Mouse (Mus musculus) MEL (cell line): ENCODE measurements at regions not wholly inside any gene's neighbourhood (a gene's known extent, or its start where the extent isn't known, plus 50 kb on each side); places are given as distances from the start of the nearest gene placed in this dataset.
A peak's percentile ranks its signal among the peaks of the same experiment; 100 is the strongest.

Experiments
- DNase-seq: peaks from one replicate; pipeline ENCODE4 v3.0.0; 2011; ENCODE audit warnings: low read depth, low spot score
- H3K27ac ChIP-seq: 2 replicates; pipeline ENCODE4 v1.5.1; 2012; ENCODE audit warnings: low read depth, mild to moderate bottlenecking, control low read depth, low read length, moderate library complexity; ENCODE audit not compliant: control insufficient read depth
- H3K27me3 ChIP-seq, 2 experiments: fragments of 150-350 bp in 1 of 2; sonication (generic) in 1 of 2; 2 replicates each; pipeline ENCODE4 v1.6.1; 2012; ENCODE audit warnings: low read length in 2 of 2, mild to moderate bottlenecking in 2 of 2, improper control_type of control experiment in 1 of 2, moderate library complexity in 1 of 2; ENCODE audit not compliant: insufficient read depth in 2 of 2, control insufficient read depth in 1 of 2
- H3K36me3 ChIP-seq, 2 experiments: 2 replicates each; pipeline ENCODE4 v1.6.1; 2012 to 2014; ENCODE audit warnings: low read length in 2 of 2, improper control_type of control experiment in 1 of 2, inconsistent platforms in 1 of 2, mild to moderate bottlenecking in 1 of 2; ENCODE audit not compliant: insufficient read depth in 2 of 2, control insufficient read depth in 1 of 2
- H3K4me1 ChIP-seq, 2 experiments: fragments of 150-350 bp in 1 of 2; sonication (generic) in 1 of 2; 2 replicates each; pipeline ENCODE4 v1.6.1; 2012; ENCODE audit warnings: low read length in 2 of 2, improper control_type of control experiment in 1 of 2, mild to moderate bottlenecking in 1 of 2; ENCODE audit not compliant: insufficient read depth in 2 of 2, control insufficient read depth in 1 of 2
- H3K4me3 ChIP-seq, 2 experiments: fragments of 150-350 bp in 1 of 2; sonication (generic) in 1 of 2; 2 replicates each; pipeline ENCODE4 v1.5.1; 2012; ENCODE audit warnings: low read depth in 2 of 2, low read length in 2 of 2, mild to moderate bottlenecking in 2 of 2, moderate library complexity in 2 of 2, control low read depth in 1 of 2, improper control_type of control experiment in 1 of 2; ENCODE audit not compliant: control insufficient read depth in 1 of 2, insufficient read depth in 1 of 2
- H3K79me2 ChIP-seq: 2 replicates; pipeline ENCODE4 v1.6.1; 2012; ENCODE audit warnings: mild to moderate bottlenecking, low read length, moderate library complexity; ENCODE audit not compliant: control insufficient read depth, poor library complexity, insufficient read depth
- H3K9ac ChIP-seq: 2 replicates; pipeline ENCODE4 v1.6.1; 2012; ENCODE audit warnings: low read depth, mild to moderate bottlenecking, control low read depth, low read length, moderate library complexity; ENCODE audit not compliant: control insufficient read depth, poor library complexity, severe bottlenecking
- H3K9me3 ChIP-seq: fragments of 150-350 bp; sonication (generic); replicated peaks from 2 replicates; pipeline ENCODE4 v1.6.1; 2012; ENCODE audit warnings: mild to moderate bottlenecking, low read length, improper control_type of control experiment, moderate library complexity; ENCODE audit not compliant: insufficient read depth
- CTCF ChIP-seq, 3 experiments: IDR thresholded peaks in 2 of 3; conservative IDR thresholded peaks in 1 of 3; 2 replicates each; pipeline ENCODE4 v1.5.1; 2011 to 2012; ENCODE audit warnings: low read length in 3 of 3, low read depth in 2 of 3, mild to moderate bottlenecking in 2 of 3, improper control_type of control experiment in 1 of 3, inconsistent platforms in 1 of 3, mixed read lengths in 1 of 3, moderate library complexity in 1 of 3; ENCODE audit not compliant: control insufficient read depth in 1 of 3, insufficient read depth in 1 of 3, poor library complexity in 1 of 3, severe bottlenecking in 1 of 3
- EP300 ChIP-seq, 2 experiments: IDR thresholded peaks; 2 replicates each; pipeline ENCODE4 v1.6.1; 2011; ENCODE audit warnings: improper control_type of control experiment in 2 of 2, low read length in 2 of 2, low read depth in 1 of 2, mild to moderate bottlenecking in 1 of 2
- ETS1 ChIP-seq: IDR thresholded peaks from 2 replicates; pipeline ENCODE4 v1.6.1; 2012; ENCODE audit warnings: low read depth, mild to moderate bottlenecking, inconsistent platforms, low read length, improper control_type of control experiment, moderate library complexity
- GABPA ChIP-seq: IDR thresholded peaks from 2 replicates; pipeline ENCODE4 v1.6.1; 2012; ENCODE audit warnings: low read depth, mild to moderate bottlenecking, inconsistent platforms, low read length, improper control_type of control experiment, moderate library complexity
- KAT2A ChIP-seq: conservative IDR thresholded peaks from 2 replicates; pipeline ENCODE4 v1.6.1; 2012; ENCODE audit warnings: low read depth, low read length, improper control_type of control experiment, inconsistent platforms
- MAX ChIP-seq: IDR thresholded peaks from 2 replicates; pipeline ENCODE4 v1.6.1; 2011; ENCODE audit warnings: low read length, improper control_type of control experiment
- MXI1 ChIP-seq: IDR thresholded peaks from 2 replicates; pipeline ENCODE4 v1.6.1; 2011; ENCODE audit warnings: mild to moderate bottlenecking, low read depth, low read length, improper control_type of control experiment
- RAD21 ChIP-seq: IDR thresholded peaks from 2 replicates; pipeline ENCODE4 v1.6.1; 2011; ENCODE audit warnings: mild to moderate bottlenecking, low read depth, low read length, improper control_type of control experiment
- SMC3 ChIP-seq: IDR thresholded peaks from 2 replicates; pipeline ENCODE4 v1.6.1; 2011; ENCODE audit warnings: low read depth, low read length, improper control_type of control experiment
- TBP ChIP-seq: IDR thresholded peaks from 2 replicates; pipeline ENCODE4 v1.8.0; 2011; ENCODE audit warnings: low read depth, low read length, improper control_type of control experiment
- UBTF ChIP-seq: IDR thresholded peaks from 2 replicates; pipeline ENCODE4 v1.6.1; 2012; ENCODE audit warnings: low read depth, mild to moderate bottlenecking, inconsistent platforms, low read length, improper control_type of control experiment, moderate library complexity, borderline replicate concordance; ENCODE audit not compliant: insufficient read depth
- USF1 ChIP-seq: IDR thresholded peaks from 2 replicates; pipeline ENCODE4 v1.6.1; 2014; ENCODE audit warnings: low read depth, mild to moderate bottlenecking, inconsistent platforms, low read length, improper control_type of control experiment, moderate library complexity
- ZC3H11A ChIP-seq: IDR thresholded peaks from 2 replicates; pipeline ENCODE4 v1.6.1; 2012; ENCODE audit warnings: low read depth, mild to moderate bottlenecking, inconsistent platforms, low read length, improper control_type of control experiment
- ZMIZ1 ChIP-seq: IDR thresholded peaks from 2 replicates; pipeline ENCODE4 v1.6.1; 2012; ENCODE audit warnings: low read depth, mild to moderate bottlenecking, inconsistent platforms, low read length, improper control_type of control experiment, moderate library complexity
- ZNF384 ChIP-seq: IDR thresholded peaks from 2 replicates; pipeline ENCODE4 v1.6.1; 2012; ENCODE audit warnings: low read depth, mild to moderate bottlenecking, inconsistent platforms, low read length, improper control_type of control experiment

- peaks cover 3 to 8% of the 10 kb centered on the region in 2 experiments for H3K27me3 ChIP-seq
- H3K9me3 ChIP-seq, result no peaks in the 10 kb centered on the region
- no peaks in the 10 kb centered on the region for H3K4me1 ChIP-seq
- no peaks in the 10 kb centered on the region for H3K36me3 ChIP-seq
- no peak overlapping the region for H3K9ac ChIP-seq
- TF ChIP-seq KAT2A (no peak), UBTF (no peak)
- no peaks in the 10 kb centered on the region for H3K79me2 ChIP-seq
- H3K4me3 ChIP-seq, result no peak overlapping the region
- DNase-seq, result no peak
- no peak overlapping the region for H3K27ac ChIP-seq
Observed at GRCm38 (mm10) chr16:29725563-29725962, 146.4 kb downstream of the Opa1 start.

GRCm38 (mm10) chr16:29727397-29727796 is 148.3 kb downstream of the Opa1 start:
- H3K9me3 ChIP-seq, result no peaks in the 10 kb centered on the region
- DNase-seq, result no peak
- H3K36me3 ChIP-seq, result no peaks in the 10 kb centered on the region
- no peak overlapping the region for H3K4me3 ChIP-seq
- H3K4me1 ChIP-seq, result no peaks in the 10 kb centered on the region
- peaks cover 3 to 8% of the 10 kb centered on the region in 2 experiments for H3K27me3 ChIP-seq
- TF ChIP-seq ZNF384 (no peak), EP300 (IDR thresholded peaks at IDR 0.05; ENCODE audit: low read depth in 1 of 2, low read length in 2 of 2) (no peak)
- no peak overlapping the region for H3K27ac ChIP-seq
- no peak overlapping the region for H3K9ac ChIP-seq
- H3K79me2 ChIP-seq, result no peaks in the 10 kb centered on the region

- H3K9ac ChIP-seq, result no peak overlapping the region
- H3K27me3 ChIP-seq, result peaks cover 3 to 8% of the 10 kb centered on the region in 2 experiments
- H3K4me1 ChIP-seq, result no peaks in the 10 kb centered on the region
- TF ChIP-seq MAX (no peak), CTCF (IDR thresholded peaks at IDR 0.05 in 2 of 3, conservative IDR thresholded peaks at IDR 0.05 in 1 of 3; ENCODE audit: control insufficient read depth in 1 of 3, insufficient read depth in 1 of 3, low read depth in 2 of 3, low read length in 3 of 3, poor library complexity in 1 of 3, severe bottlenecking in 1 of 3) (peak; percentile 72 to 94 (median 81)), ZC3H11A (peak; percentile 72), GABPA (no peak), SMC3 (peak; percentile 93), ZNF384 (no peak), MXI1 (no peak), USF1 (no peak), RAD21 (peak; percentile 79), ZMIZ1 (no peak), TBP (no peak), ETS1 (no peak)
- H3K9me3 ChIP-seq, result no peaks in the 10 kb centered on the region
- H3K27ac ChIP-seq, result no peak overlapping the region
- no peaks in the 10 kb centered on the region for H3K36me3 ChIP-seq
- DNase-seq, result peak; percentile 55
- H3K4me3 ChIP-seq, result no peak overlapping the region
- no peaks in the 10 kb centered on the region for H3K79me2 ChIP-seq
Observed at GRCm38 (mm10) chr16:29728769-29729481, 149.8 kb downstream of the Opa1 start.
